Mouse (Mus musculus): Measurements from ENCODE around the gene Rbm10.
A peak's percentile ranks its signal among the peaks of the same experiment; 100 is the strongest.

Gene Rbm10

GRCm38 (mm10) chrX:20644780-20645179 is 27.5 kb downstream of the Rbm10 start:
- TF ChIP-seq POU5F1 (IDR thresholded peaks at IDR 0.05; ENCODE audit: borderline replicate concordance, low read length) (no peak), CTCF (conservative IDR thresholded peaks at IDR 0.05; ENCODE audit: low read length) (no peak), NANOG (IDR thresholded peaks at IDR 0.05; ENCODE audit: borderline replicate concordance, low read length) (no peak)
- H3K9me3 ChIP-seq (ENCODE audit: low read length): no peaks in the 10 kb centered on the region
- no peaks in the 10 kb centered on the region for H3K27me3 ChIP-seq (ENCODE audit: insufficient read depth, low read length)
- peaks cover 16% of the 10 kb centered on the region for H3K4me1 ChIP-seq (replicated peaks; ENCODE audit: low read depth, low read length)
- H3K36me3 ChIP-seq (ENCODE audit: insufficient read depth, low read length): peaks cover 98% of the 10 kb centered on the region
- H3K4me3 ChIP-seq (replicated peaks; ENCODE audit: low read length): no peak overlapping the region

DNA sequence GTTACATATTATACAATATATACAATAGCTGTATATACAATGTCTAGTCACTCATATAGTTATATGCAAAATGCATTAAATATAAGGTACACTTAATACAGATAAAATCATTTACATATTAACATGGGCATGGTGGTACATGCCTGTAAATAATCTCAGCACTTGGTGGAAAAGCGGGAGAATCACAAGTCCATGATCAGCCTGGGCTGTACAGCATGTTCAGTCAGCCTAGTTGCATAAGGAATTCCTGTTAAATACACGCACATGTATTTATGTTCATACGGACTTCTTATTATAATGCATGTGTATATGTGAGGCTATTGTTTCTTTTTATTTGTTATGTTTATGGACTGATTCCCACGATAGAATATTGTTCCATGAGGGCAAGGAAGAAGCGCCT is 40.3 kb downstream of the Rbm10 start:
- Histone ChIP-seq H3K27me3 (ENCODE audit: insufficient read depth, low read length) (no peaks in the 10 kb centered on the region), H3K36me3 (ENCODE audit: insufficient read depth, low read length) (0 out of 2 replicates have a peak, but pooled peaks cover 5% of the 10 kb centered on the region), H3K4me1 (replicated peaks; ENCODE audit: low read depth, low read length) (peaks cover 21% of the 10 kb centered on the region), H3K4me3 (replicated peaks; ENCODE audit: low read length) (peak overlapping the region; percentile 85), H3K9me3 (ENCODE audit: low read length) (no peaks in the 10 kb centered on the region)
- TF ChIP-seq CTCF (conservative IDR thresholded peaks at IDR 0.05; ENCODE audit: low read length): no peak
- no peak for TF ChIP-seq NANOG (IDR thresholded peaks at IDR 0.05; ENCODE audit: borderline replicate concordance, low read length)
- TF ChIP-seq POU5F1 (IDR thresholded peaks at IDR 0.05; ENCODE audit: borderline replicate concordance, low read length): no peak

DNA sequence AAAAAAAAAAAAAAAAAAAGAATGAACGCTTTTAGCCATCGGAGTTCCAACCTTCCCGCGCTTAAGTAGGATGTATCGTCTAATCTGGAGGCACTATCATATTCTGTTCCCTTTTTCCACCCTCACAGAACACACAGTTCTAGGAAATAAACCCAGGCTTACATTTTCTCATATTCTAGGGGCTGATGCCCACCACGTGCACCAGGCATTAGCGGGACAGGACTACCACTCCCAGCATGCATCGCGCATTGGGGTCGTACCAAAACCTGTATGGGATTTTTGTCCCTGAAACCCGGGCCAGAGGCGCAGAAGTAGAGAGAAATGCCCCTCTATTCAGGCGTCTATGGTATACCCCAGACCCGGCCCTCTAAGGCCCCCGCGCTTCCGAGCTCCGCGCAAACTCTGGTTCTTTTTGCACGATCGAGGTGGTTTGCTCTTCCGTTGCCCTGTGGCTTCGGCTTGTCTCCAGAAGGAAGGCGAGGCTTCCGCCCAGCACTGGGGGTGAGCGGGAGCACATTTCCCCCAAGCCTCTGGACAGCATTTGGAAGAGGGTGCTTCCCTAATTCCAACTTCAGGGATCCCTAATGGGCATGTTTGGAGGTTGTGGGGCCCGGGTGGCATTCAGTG is 40.8 kb downstream of the Rbm10 start, which contains the start of gene Uba1:
TSS of gene Uba1 (plus strand) at position 301 of the 627 bp plus-strand sequence.
- Histone ChIP-seq H3K9me3 (ENCODE audit: low read length) (no peaks in the 10 kb centered on the region), H3K4me1 (replicated peaks; ENCODE audit: low read depth, low read length) (peaks cover 21% of the 10 kb centered on the region), H3K4me3 (replicated peaks; ENCODE audit: low read length) (peak within 1 kb of the TSS; percentile 85), H3K27me3 (ENCODE audit: insufficient read depth, low read length) (no peaks in the 10 kb centered on the region), H3K36me3 (ENCODE audit: insufficient read depth, low read length) (0 out of 2 replicates have a peak, but pooled peaks cover 5% of the 10 kb centered on the region)
- TF ChIP-seq NANOG (IDR thresholded peaks at IDR 0.05; ENCODE audit: borderline replicate concordance, low read length) (no peak), POU5F1 (IDR thresholded peaks at IDR 0.05; ENCODE audit: borderline replicate concordance, low read length) (no peak), CTCF (conservative IDR thresholded peaks at IDR 0.05; ENCODE audit: low read length) (no peak)

GRCm38 (mm10) chrX:20658891-20659406 is 41.6 kb downstream of the Rbm10 start:
- TF ChIP-seq NANOG (IDR thresholded peaks at IDR 0.05; ENCODE audit: borderline replicate concordance, low read length) (no peak), CTCF (conservative IDR thresholded peaks at IDR 0.05; ENCODE audit: low read length) (no peak), POU5F1 (IDR thresholded peaks at IDR 0.05; ENCODE audit: borderline replicate concordance, low read length) (no peak)
- Histone ChIP-seq H3K4me3 (replicated peaks; ENCODE audit: low read length) (peak overlapping the region; percentile 85), H3K27me3 (ENCODE audit: insufficient read depth, low read length) (no peaks in the 10 kb centered on the region), H3K9me3 (ENCODE audit: low read length) (no peaks in the 10 kb centered on the region), H3K36me3 (ENCODE audit: insufficient read depth, low read length) (0 out of 2 replicates have a peak, but pooled peaks cover 5% of the 10 kb centered on the region), H3K4me1 (replicated peaks; ENCODE audit: low read depth, low read length) (peaks cover 26% of the 10 kb centered on the region)

DNA sequence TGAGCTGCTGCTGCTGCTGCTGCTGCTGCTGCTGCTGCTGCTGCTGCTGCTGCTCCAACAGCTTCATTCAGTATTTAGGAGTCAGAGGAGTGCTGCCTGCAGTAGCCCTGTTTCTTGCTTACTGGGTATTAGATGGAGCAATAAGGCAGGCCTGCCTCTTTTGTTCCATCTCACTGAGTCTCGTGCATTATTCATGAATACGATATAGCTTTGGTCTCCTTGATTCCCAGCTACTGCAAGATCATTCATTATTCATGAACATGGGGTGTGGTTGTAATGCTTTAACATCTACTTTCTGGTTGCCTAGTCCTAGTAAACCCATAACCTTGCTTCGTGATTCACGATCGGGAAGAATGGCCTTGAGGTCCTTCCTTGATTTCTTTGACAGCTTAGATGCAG is 45.0 kb downstream of the Rbm10 start:
- Histone ChIP-seq H3K4me3 (replicated peaks; ENCODE audit: low read length) (no peak overlapping the region), H3K4me1 (replicated peaks; ENCODE audit: low read depth, low read length) (peaks cover 39% of the 10 kb centered on the region)
- TF ChIP-seq NANOG (IDR thresholded peaks at IDR 0.05; ENCODE audit: borderline replicate concordance, low read length) (no peak), CTCF (conservative IDR thresholded peaks at IDR 0.05; ENCODE audit: low read length) (no peak), POU5F1 (IDR thresholded peaks at IDR 0.05; ENCODE audit: borderline replicate concordance, low read length) (no peak)

GRCm38 (mm10) chrX:20662716-20663443 is 45.6 kb downstream of the Rbm10 start:
- TF ChIP-seq POU5F1 (IDR thresholded peaks at IDR 0.05; ENCODE audit: borderline replicate concordance, low read length): no peak
- peak; percentile 23; the same call in 1 of the 2 replicates for TF ChIP-seq CTCF (conservative IDR thresholded peaks at IDR 0.05; ENCODE audit: low read length)
- no peaks in the 10 kb centered on the region for H3K27me3 ChIP-seq (ENCODE audit: insufficient read depth, low read length)
- H3K36me3 ChIP-seq (ENCODE audit: insufficient read depth, low read length): peaks cover 42% of the 10 kb centered on the region
- peaks cover 39% of the 10 kb centered on the region for H3K4me1 ChIP-seq (replicated peaks; ENCODE audit: low read depth, low read length)
- H3K9me3 ChIP-seq (ENCODE audit: low read length): no peaks in the 10 kb centered on the region
- H3K4me3 ChIP-seq (replicated peaks; ENCODE audit: low read length): peak overlapping the region; percentile 85

More for the DNA sequence above, 45.0 kb downstream of the Rbm10 start:
- Histone ChIP-seq H3K9me3 (ENCODE audit: low read length) (no peaks in the 10 kb centered on the region), H3K36me3 (ENCODE audit: insufficient read depth, low read length) (peaks cover 37% of the 10 kb centered on the region), H3K27me3 (ENCODE audit: insufficient read depth, low read length) (no peaks in the 10 kb centered on the region)

- Histone ChIP-seq H3K4me1 (replicated peaks; ENCODE audit: low read depth, low read length) (peaks cover 39% of the 10 kb centered on the region), H3K27me3 (ENCODE audit: insufficient read depth, low read length) (no peaks in the 10 kb centered on the region), H3K36me3 (ENCODE audit: insufficient read depth, low read length) (peaks cover 48% of the 10 kb centered on the region), H3K4me3 (replicated peaks; ENCODE audit: low read length) (peak overlapping the region; percentile 85), H3K9me3 (ENCODE audit: low read length) (no peaks in the 10 kb centered on the region)
- TF ChIP-seq POU5F1 (IDR thresholded peaks at IDR 0.05; ENCODE audit: borderline replicate concordance, low read length): no peak
- TF ChIP-seq CTCF (conservative IDR thresholded peaks at IDR 0.05; ENCODE audit: low read length): no peak
These were observed 46.1 kb downstream of the Rbm10 start for GRCm38 (mm10) chrX:20663444-20663790.

DNA sequence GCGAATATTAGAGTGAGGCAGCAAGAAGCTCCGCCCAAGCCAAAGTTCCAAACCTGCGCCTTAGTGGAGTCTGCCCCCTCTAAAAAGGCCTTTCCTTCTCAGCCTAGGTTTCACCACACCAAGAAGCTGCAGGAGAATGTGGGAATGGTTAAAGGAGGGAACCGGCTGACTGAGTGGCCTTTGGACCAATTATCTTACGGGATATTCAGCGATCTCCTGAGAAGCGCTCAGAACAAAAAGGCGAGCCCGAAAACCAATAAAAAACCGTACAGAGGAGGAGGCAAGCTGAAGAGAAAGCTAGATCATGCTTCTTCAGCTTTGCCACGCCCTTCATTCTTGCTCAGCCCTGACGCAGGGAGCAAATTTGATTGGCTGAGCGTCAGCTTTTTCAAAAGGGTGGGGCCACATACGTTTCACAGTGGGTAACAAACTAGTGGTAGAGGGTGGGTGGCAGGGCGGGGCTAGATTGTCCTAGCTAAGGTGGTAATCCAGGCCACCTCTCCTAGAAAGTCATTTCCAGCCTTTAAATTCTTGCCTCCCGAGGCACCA is 70.3 kb downstream of the Rbm10 start, which contains the start of gene Cdk16:
TSS of gene Cdk16 (plus strand) at position 436 of the 549 bp plus-strand sequence.
- no peaks in the 10 kb centered on the region for H3K9me3 ChIP-seq (ENCODE audit: low read length)
- peaks cover 40% of the 10 kb centered on the region for H3K36me3 ChIP-seq (ENCODE audit: insufficient read depth, low read length)
- no peaks in the 10 kb centered on the region for H3K27me3 ChIP-seq (ENCODE audit: insufficient read depth, low read length)
- TF ChIP-seq POU5F1 (IDR thresholded peaks at IDR 0.05; ENCODE audit: borderline replicate concordance, low read length): no peak
- no peak for TF ChIP-seq CTCF (conservative IDR thresholded peaks at IDR 0.05; ENCODE audit: low read length)
- no peak for TF ChIP-seq NANOG (IDR thresholded peaks at IDR 0.05; ENCODE audit: borderline replicate concordance, low read length)
- peak within 1 kb of the TSS; percentile 85 for H3K4me3 ChIP-seq (replicated peaks; ENCODE audit: low read length)
- peaks cover 33% of the 10 kb centered on the region for H3K4me1 ChIP-seq (replicated peaks; ENCODE audit: low read depth, low read length)

Measured in E14TG2a.4 (cell line).